Mouse (Mus musculus): ENCODE data around the gene Olfr704. TPM values are rescaled to one million over a fixed set of nuclear protein-coding genes. Genes with fewer than 3 reads are reported as not detected.
"Not testable (repeated sequence)": the region's sequence is repeated elsewhere in the genome, so short reads cannot be mapped to it uniquely, and the experiment has no call there.

The Olfr704 gene
- polyA plus RNA-seq (2015; fragmentation: Nextera tagmentation; extraction: Ambion mirVana): not detected in 2 replicates

DNA sequence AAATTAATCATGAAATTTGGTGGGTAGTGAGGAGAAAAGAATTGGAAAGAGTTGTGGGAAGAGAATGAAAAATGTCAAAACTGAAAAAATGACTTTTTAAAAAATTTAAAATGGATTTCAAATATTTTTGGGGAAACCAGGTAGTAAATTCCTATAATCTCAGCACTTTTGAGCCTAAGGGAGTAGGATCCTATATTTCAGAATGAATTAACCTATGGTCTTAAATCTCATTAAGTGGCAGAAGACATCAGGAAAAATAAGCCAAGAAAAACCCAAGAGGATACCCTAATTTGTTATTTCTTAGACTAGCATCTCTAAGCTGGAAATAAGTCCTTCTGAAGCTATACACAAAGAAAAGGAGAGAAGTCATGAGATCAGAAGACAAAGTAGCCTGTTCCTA is at the start of gene Olfr704:
TSS of gene Olfr704 (plus strand) at position 301 of the 400 bp plus-strand sequence.
- Histone ChIP-seq H3K4me2 (no peak within 1 kb of the TSS), H3K4me1 (no peaks in the 10 kb centered on the region), H3K27me3 (no peaks in the 10 kb centered on the region), H3K4me3 (no peak within 1 kb of the TSS), H3K9ac (no peak within 1 kb of the TSS), H3K36me3 (no peaks in the 10 kb centered on the region), H3K27ac (no peak within 1 kb of the TSS), H3K9me3 (no peaks in the 10 kb centered on the region)
- no peak for ATAC-seq (ENCODE audit: borderline replicate concordance, extremely low read depth, low FRiP score, low TSS enrichment)

DNA sequence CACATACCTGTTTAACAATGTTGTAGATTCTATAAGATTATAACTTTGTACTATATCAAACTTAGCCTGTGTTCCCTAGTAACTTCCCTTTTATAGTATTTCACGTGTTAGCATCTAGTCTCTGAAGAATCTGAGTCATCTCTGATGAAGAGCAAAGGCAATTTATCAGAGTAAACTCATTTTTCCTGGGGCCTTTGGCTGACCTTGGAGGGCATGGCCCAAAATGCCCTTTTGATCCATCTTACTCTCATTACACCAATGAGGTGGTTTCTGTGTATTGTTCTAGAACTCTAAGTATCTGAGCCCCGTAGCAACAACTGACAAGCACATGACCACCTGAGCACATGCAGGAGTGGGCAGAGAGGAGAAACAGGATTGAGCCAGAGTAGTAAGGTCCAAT is 49.2 kb upstream of the Olfr704 start, which contains the start of gene Olfr701:
TSS of gene Olfr701 (plus strand) at position 301 of the 400 bp plus-strand sequence.
- H3K36me3 ChIP-seq: no peaks in the 10 kb centered on the region
- H3K4me2 ChIP-seq: no peak within 1 kb of the TSS
- H3K27ac ChIP-seq: no peak within 1 kb of the TSS
- WGBS: 52% methylated on average over 2 of the region's 2 CpGs
- H3K9me3 ChIP-seq: no peaks in the 10 kb centered on the region
- ATAC-seq (ENCODE audit: borderline replicate concordance, extremely low read depth, low FRiP score, low TSS enrichment): no peak
- no peak within 1 kb of the TSS for H3K4me3 ChIP-seq
- no peaks in the 10 kb centered on the region for H3K27me3 ChIP-seq
- H3K9ac ChIP-seq: no peak within 1 kb of the TSS
- H3K4me1 ChIP-seq: no peaks in the 10 kb centered on the region

DNA sequence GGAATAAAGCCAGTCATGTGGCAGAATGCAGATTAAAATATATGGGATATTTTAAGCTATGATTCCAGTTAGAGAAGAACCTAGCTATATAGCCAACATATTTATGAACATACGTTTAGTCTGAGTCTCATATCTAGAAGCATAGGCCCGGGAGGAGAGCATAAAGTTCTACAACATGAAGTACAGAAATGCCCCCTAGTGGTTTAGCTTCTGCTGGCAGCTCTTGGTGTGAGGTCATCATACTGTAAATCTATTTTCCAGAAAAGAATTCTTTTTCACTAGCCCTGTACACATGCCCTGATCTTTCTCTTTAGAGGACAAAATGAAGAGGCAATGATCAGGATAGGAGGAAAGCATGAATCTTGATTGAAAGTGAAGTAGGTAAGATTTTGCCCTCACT is 47.2 kb upstream of the Olfr704 start:
- Histone ChIP-seq H3K4me1 (no peaks in the 10 kb centered on the region), H3K9me3 (no peaks in the 10 kb centered on the region), H3K27me3 (no peaks in the 10 kb centered on the region), H3K27ac (no peak overlapping the region), H3K36me3 (no peaks in the 10 kb centered on the region), H3K4me3 (no peak overlapping the region), H3K4me2 (no peak overlapping the region), H3K9ac (no peak overlapping the region)
- no peak for ATAC-seq (ENCODE audit: borderline replicate concordance, extremely low read depth, low FRiP score, low TSS enrichment)
- 30% methylated on average over 2 of the region's 2 CpGs for WGBS

DNA sequence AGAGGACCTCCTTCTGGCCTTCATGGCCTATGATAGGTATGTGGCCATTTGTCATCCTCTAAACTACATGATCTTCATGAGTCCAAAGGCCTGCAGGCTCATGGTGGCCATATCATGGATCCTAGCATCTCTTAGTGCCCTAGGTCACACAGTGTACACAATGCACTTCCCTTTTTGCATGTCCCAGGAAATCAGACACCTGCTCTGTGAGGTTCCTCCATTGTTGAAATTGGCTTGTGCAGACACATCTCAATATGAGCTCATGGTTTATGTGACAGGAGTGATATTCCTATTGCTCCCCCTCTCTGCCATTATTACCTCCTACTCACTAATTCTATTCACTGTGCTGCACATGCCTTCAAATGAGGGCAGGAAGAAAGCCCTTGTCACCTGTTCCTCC is 44.6 kb upstream of the Olfr704 start:
- no peak overlapping the region for H3K4me2 ChIP-seq
- ATAC-seq (ENCODE audit: borderline replicate concordance, extremely low read depth, low FRiP score, low TSS enrichment): no peak
- no peaks in the 10 kb centered on the region for H3K4me1 ChIP-seq

DNA sequence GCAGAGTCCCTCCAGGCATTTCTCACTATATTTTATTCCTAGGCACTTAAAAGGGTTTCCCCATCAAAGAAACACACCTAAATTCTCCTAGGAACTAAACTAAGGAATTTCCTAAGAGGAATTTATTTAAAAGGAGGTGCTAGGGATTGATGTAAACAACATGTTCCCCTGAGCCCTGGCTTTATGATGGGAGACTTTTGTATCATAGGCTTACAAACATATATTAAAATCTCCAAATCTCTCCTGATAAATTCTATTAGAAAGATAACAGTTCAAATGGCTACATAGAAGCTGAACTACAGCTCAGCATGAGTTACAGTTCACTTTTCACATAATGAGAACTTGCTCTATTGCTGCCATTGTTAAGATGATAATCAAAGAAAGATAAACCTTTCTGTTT is 29.2 kb upstream of the Olfr704 start, which contains the start of gene Olfr702:
TSS of gene Olfr702 (minus strand) at position 101 of the 400 bp plus-strand sequence.
- no peaks in the 10 kb centered on the region for H3K36me3 ChIP-seq
- no peak for ATAC-seq (ENCODE audit: borderline replicate concordance, extremely low read depth, low FRiP score, low TSS enrichment)
- H3K4me2 ChIP-seq: no peak within 1 kb of the TSS
- no peak within 1 kb of the TSS for H3K27ac ChIP-seq
- no peaks in the 10 kb centered on the region for H3K4me1 ChIP-seq
- no peak within 1 kb of the TSS for H3K4me3 ChIP-seq
- no peaks in the 10 kb centered on the region for H3K9me3 ChIP-seq
- no peaks in the 10 kb centered on the region for H3K27me3 ChIP-seq
- no peak within 1 kb of the TSS for H3K9ac ChIP-seq

More for the DNA sequence above, 44.6 kb upstream of the Olfr704 start:
- Histone ChIP-seq H3K27me3 (no peaks in the 10 kb centered on the region), H3K9me3 (no peaks in the 10 kb centered on the region), H3K36me3 (no peaks in the 10 kb centered on the region), H3K4me3 (no peak overlapping the region), H3K27ac (no peak overlapping the region), H3K9ac (no peak overlapping the region)

DNA sequence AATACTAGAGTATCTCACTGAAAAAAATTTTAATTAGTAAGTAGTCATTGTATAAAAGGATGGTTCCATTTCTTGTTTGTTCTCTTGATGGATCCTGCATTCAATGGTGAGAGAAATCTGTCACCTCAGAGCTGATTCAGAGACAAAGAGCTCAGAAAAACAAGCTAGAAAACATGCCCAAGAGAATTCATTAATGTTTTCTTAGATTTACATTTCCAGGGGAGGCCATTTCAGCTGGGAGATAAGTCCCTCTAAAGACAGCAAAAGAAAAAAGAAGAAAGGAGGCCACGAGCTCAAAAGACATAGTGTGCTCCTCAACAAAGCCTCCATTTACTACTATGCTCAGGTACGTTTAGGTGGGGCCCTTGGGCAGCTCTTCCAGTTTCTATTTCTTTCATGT is 19.9 kb upstream of the Olfr704 start, which contains the start of gene Olfr703:
TSS of gene Olfr703 (plus strand) at position 301 of the 400 bp plus-strand sequence.
- Histone ChIP-seq H3K4me3 (no peak within 1 kb of the TSS), H3K27ac (no peak within 1 kb of the TSS), H3K36me3 (no peaks in the 10 kb centered on the region), H3K4me2 (no peak within 1 kb of the TSS), H3K9ac (no peak within 1 kb of the TSS), H3K27me3 (no peaks in the 10 kb centered on the region), H3K4me1 (no peaks in the 10 kb centered on the region), H3K9me3 (no peaks in the 10 kb centered on the region)
- 50% methylated on average over 2 of the region's 2 CpGs for WGBS
- no peak for ATAC-seq (ENCODE audit: borderline replicate concordance, extremely low read depth, low FRiP score, low TSS enrichment)

DNA sequence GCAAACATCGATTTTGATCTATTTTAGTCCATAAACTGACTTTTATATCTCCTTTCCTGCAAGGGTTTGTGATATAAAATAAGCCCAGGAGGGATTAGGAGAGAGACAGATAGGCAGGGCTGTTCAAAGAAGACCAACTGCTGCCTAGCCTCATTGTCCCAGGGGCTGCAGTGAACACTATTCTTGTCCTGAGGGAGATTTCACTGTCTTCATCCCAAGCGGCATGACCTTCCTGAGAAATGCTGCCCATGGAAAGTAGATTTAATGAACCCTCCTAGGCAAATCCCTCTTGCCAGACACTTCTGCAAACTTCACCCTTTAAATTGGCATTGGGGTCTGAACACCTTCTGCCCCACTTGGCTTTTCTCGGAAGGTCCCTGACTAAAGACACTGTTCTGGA is 13.8 kb downstream of the Olfr704 start, which contains the start of gene Olfr705:
TSS of gene Olfr705 (minus strand) at position 101 of the 400 bp plus-strand sequence.
- Histone ChIP-seq H3K4me1 (no peaks in the 10 kb centered on the region), H3K9me3 (no peaks in the 10 kb centered on the region), H3K27me3 (no peaks in the 10 kb centered on the region), H3K36me3 (no peaks in the 10 kb centered on the region), H3K9ac (no peak within 1 kb of the TSS), H3K27ac (no peak within 1 kb of the TSS), H3K4me2 (no peak within 1 kb of the TSS), H3K4me3 (no peak within 1 kb of the TSS)
- WGBS: 66% methylated on average over 3 of the region's 3 CpGs
- no peak for ATAC-seq (ENCODE audit: borderline replicate concordance, extremely low read depth, low FRiP score, low TSS enrichment)

DNA sequence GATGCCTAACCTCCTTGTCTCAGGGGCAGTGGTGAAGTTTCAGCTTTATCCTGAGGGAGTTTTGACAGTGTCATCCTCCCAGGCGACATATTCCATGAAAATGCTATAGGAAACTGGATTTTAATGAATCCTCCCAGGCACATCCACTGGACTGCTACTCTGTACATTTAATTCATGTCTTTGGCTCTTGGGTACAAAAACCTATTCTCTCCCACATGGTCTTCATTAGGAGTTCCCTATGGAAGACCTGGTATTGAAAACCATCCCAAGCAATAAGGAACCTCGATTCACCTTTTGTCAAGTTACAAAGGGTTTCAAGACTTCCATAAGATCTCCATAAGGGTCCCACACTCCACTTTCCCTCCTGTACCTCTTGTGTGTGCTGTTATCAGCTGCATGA is 25.1 kb downstream of the Olfr704 start, which contains the start of gene Olfr706:
TSS of gene Olfr706 (minus strand) at position 101 of the 400 bp plus-strand sequence.
- Histone ChIP-seq H3K4me1 (no peaks in the 10 kb centered on the region), H3K9ac (no peak within 1 kb of the TSS), H3K4me2 (no peak within 1 kb of the TSS), H3K9me3 (no peaks in the 10 kb centered on the region), H3K27ac (no peak within 1 kb of the TSS), H3K36me3 (no peaks in the 10 kb centered on the region), H3K4me3 (no peak within 1 kb of the TSS), H3K27me3 (no peaks in the 10 kb centered on the region)
- ATAC-seq (ENCODE audit: borderline replicate concordance, extremely low read depth, low FRiP score, low TSS enrichment): no peak
- WGBS: 76% methylated on average over 2 of the region's 2 CpGs

DNA sequence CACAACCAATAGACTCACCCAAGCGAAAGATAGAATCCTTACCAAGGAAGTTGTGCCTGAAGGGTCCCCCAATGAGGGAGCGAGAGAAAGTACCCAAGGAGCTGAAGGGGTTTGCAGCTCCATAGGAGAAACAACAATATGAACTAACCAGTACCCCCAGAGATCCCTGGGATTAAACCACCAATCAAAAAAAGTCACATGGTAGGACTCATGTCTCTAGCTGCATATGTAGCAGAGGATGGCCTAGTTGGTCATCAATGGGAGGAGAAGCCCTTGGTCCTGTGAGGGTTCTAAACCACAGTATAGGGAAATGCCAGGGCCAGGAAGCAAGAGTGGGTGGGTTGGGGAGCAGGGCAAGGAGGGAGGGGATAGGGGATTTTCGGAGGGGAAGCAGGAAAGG is 38.2 kb downstream of the Olfr704 start, which contains the start of gene Olfr707:
TSS of gene Olfr707 (minus strand) at position 101 of the 400 bp plus-strand sequence.
- ATAC-seq (ENCODE audit: borderline replicate concordance, extremely low read depth, low FRiP score, low TSS enrichment); H3K9ac ChIP-seq; H3K4me3 ChIP-seq; H3K4me1 ChIP-seq; H3K4me2 ChIP-seq; H3K9me3 ChIP-seq; H3K27me3 ChIP-seq; H3K36me3 ChIP-seq; H3K27ac ChIP-seq: not testable (repeated sequence)
- 83% methylated on average over 3 of the region's 3 CpGs for WGBS

DNA sequence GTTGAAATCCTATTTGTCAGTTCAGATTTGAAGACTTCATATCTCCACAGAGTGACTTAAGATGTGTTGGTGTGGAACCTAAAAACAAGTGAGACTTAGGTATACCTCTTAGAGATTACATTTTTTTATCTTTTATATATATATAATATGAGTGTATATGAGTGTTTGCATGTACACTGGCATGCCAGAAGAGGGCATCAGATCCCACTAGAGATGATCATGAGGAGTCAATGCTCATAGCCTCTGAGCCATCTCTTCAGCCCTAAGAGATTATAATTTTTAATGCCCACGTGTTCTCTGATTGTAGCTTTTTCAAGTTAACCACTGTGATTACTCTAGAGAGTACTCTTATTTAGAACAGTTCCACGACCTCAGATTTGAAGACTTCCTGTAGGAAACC is 44.7 kb downstream of the Olfr704 start, which contains the start of gene Olfr1532-ps1:
TSS of gene Olfr1532-ps1 (plus strand) at position 326 of the 400 bp plus-strand sequence.
- Histone ChIP-seq H3K4me1 (no peaks in the 10 kb centered on the region), H3K9me3 (no peaks in the 10 kb centered on the region), H3K9ac (no peak within 1 kb of the TSS), H3K36me3 (no peaks in the 10 kb centered on the region), H3K27me3 (no peaks in the 10 kb centered on the region), H3K4me3 (no peak within 1 kb of the TSS), H3K4me2 (no peak within 1 kb of the TSS), H3K27ac (no peak within 1 kb of the TSS)
- WGBS: 61% methylated on average over 2 of the region's 2 CpGs
- no peak for ATAC-seq (ENCODE audit: borderline replicate concordance, extremely low read depth, low FRiP score, low TSS enrichment)
